Mouse (Mus musculus): ENCODE measurements around the gene Clrn3. TPM values are rescaled to one million over a fixed set of nuclear protein-coding genes. Genes with fewer than 3 reads are reported as not detected.
"Not testable (repeated sequence)": the region's sequence is repeated elsewhere in the genome, so short reads cannot be mapped to it uniquely, and the experiment has no call there.

Gene Clrn3
- total and polyA plus RNA-seq, 3 experiments = not detected

DNA sequence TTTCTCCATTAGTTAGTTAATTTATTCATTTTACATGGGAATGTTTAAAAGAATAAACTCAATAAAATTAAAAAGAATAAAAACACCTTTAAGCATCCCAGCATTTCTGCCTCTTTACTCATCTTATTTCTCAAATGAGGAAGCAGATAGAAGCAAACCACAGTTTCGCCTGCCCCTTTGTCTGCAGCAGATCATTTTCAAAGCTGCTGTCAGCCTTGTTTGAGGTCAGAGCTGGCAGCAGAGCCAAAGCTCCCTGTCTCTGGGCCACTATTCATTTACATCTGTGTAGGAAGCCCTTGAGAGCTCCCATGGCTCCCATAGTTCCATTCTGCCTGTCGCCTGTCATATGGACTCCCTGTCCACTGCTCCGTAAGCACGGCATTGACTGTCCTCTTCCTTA lies 19.9 kb downstream of the Clrn3 start:
- dilution Hi-C loops (cut with MboI; ENCODE audit: extremely low pct_ligation_motif_present, extremely low pct_unique_long_range_greater_than_20kb, low sequenced_read_pairs) (no loop called here), in situ Hi-C loops (cut with MboI; ENCODE audit: low pct_ligation_motif_present, low pct_unique_long_range_greater_than_20kb, low sequenced_read_pairs) (loop anchor here (10.0 kb wide), 1 partner anchor 86 kb away; no protein-coding TSS in a partner anchor)
- H3K27me3 ChIP-seq (replicated peaks) = no peaks in the 10 kb centered on the region
- no peak for TF ChIP-seq IRF4 (IDR thresholded peaks at IDR 0.05; ENCODE audit: low read depth, low read length)
- TF ChIP-seq TCF12 (IDR thresholded peaks at IDR 0.05; ENCODE audit: low read depth, low read length) = no peak
- TF ChIP-seq RCOR1 (conservative IDR thresholded peaks at IDR 0.05; ENCODE audit: low read depth, low read length) = no peak
- TF ChIP-seq EP300 (IDR thresholded peaks at IDR 0.05; ENCODE audit: low read length) = no peak
- TF ChIP-seq USF2 (conservative IDR thresholded peaks at IDR 0.05; ENCODE audit: low read depth, low read length) = no peak
- no peak for TF ChIP-seq MAZ (IDR thresholded peaks at IDR 0.05; ENCODE audit: low read depth, low read length)
- TF ChIP-seq UBTF (IDR thresholded peaks at IDR 0.05; ENCODE audit: low read depth, low read length) = no peak
- TF ChIP-seq ZKSCAN1 (IDR thresholded peaks at IDR 0.05; ENCODE audit: borderline replicate concordance, low read depth, low read length) = no peak
- TF ChIP-seq MAFK (IDR thresholded peaks at IDR 0.05; ENCODE audit: insufficient replicate concordance, low read length) = no peak
- no peak for TF ChIP-seq ZC3H11A (IDR thresholded peaks at IDR 0.05; ENCODE audit: low read depth, low read length)
- no peak for TF ChIP-seq ELF1 (IDR thresholded peaks at IDR 0.05; ENCODE audit: low read depth, low read length)
- TF ChIP-seq ETS1 (conservative IDR thresholded peaks at IDR 0.05; ENCODE audit: low read depth, low read length) = no peak
- no peak for TF ChIP-seq BHLHE40 (IDR thresholded peaks at IDR 0.05; ENCODE audit: low read depth, low read length)
- no peak for TF ChIP-seq RAD21 (IDR thresholded peaks at IDR 0.05; ENCODE audit: low read depth, low read length)
- H3K36me3 ChIP-seq (replicated peaks in 1 of 2; ENCODE audit: control insufficient read depth in 1 of 2, insufficient read depth in 1 of 2, low read length in 1 of 2) = no peaks in the 10 kb centered on the region
- no peak overlapping the region for H3K4me2 ChIP-seq (ENCODE audit: insufficient read depth, low read depth, poor library complexity, severe bottlenecking)
- no peak overlapping the region for H3K4me3 ChIP-seq (replicated peaks in 1 of 3; ENCODE audit: low read depth in 2 of 3, low read length in 2 of 3, poor library complexity in 1 of 3)
- H3K4me1 ChIP-seq (ENCODE audit: control insufficient read depth in 1 of 2, insufficient read depth in 2 of 2) = peaks cover 6 to 34% of the 10 kb centered on the region in 2 experiments; a peak in 3 of 4 replicates
- peaks cover 3% of the 10 kb centered on the region for H3K9me3 ChIP-seq (replicated peaks; ENCODE audit: low read length)
- DNase-seq (ENCODE audit: extremely low read depth) = peak; percentile 53
- no peak overlapping the region for H3K27ac ChIP-seq (ENCODE audit: insufficient read depth, low read depth)
- no peak overlapping the region for H3K9ac ChIP-seq (ENCODE audit: insufficient read depth, low read depth)
- no peaks in the 10 kb centered on the region for H3K79me2 ChIP-seq (replicated peaks; ENCODE audit: control insufficient read depth, extremely low read depth, insufficient read depth, poor library complexity, severe bottlenecking)

DNA sequence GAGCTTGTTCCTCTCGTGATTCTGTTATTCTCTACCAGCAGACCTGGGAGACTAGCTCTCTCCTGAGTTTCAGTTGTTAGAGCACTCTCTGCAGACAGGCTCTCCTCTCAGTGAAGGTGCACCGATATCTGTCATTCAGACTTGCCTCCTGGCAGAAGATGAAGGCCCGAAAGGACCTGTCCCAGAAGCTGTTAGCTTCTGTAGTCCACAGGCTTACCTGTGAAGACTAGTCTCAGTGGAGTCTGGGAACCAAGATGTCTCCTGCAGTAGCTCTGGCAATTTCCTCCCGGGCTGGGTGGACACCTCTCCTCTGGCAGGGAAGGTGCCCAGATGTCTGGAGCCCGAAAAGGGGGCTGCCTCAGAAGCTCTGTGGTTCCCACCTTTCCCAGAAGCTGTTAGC lies 21.9 kb downstream of the Clrn3 start:
- in situ Hi-C loops (cut with MboI; ENCODE audit: low pct_ligation_motif_present, low pct_unique_long_range_greater_than_20kb, low sequenced_read_pairs) = loop anchor here (10.0 kb wide), 1 partner anchor 88 kb away; no protein-coding TSS in a partner anchor
- H3K27ac ChIP-seq (ENCODE audit: insufficient read depth, low read depth); H3K27me3 ChIP-seq (replicated peaks); dilution Hi-C loops (cut with MboI; ENCODE audit: extremely low pct_ligation_motif_present, extremely low pct_unique_long_range_greater_than_20kb, low sequenced_read_pairs); H3K4me3 ChIP-seq (replicated peaks in 1 of 3; ENCODE audit: low read depth in 2 of 3, low read length in 2 of 3, poor library complexity in 1 of 3); DNase-seq (ENCODE audit: extremely low read depth); H3K79me2 ChIP-seq (replicated peaks; ENCODE audit: control insufficient read depth, extremely low read depth, insufficient read depth, poor library complexity, severe bottlenecking); H3K9ac ChIP-seq (ENCODE audit: insufficient read depth, low read depth); H3K4me2 ChIP-seq (ENCODE audit: insufficient read depth, low read depth, poor library complexity, severe bottlenecking); H3K9me3 ChIP-seq (replicated peaks; ENCODE audit: low read length); H3K36me3 ChIP-seq (replicated peaks in 1 of 2; ENCODE audit: control insufficient read depth in 1 of 2, insufficient read depth in 1 of 2, low read length in 1 of 2): not testable (repeated sequence)
- H3K4me1 ChIP-seq (ENCODE audit: control insufficient read depth in 1 of 2, insufficient read depth in 2 of 2) = peaks cover 6 to 30% of the 10 kb centered on the region in 2 experiments; a peak in 3 of 4 replicates
